Comparison of ENCODE assay signal across 8 mouse cellular contexts in the genomic region with DNA sequence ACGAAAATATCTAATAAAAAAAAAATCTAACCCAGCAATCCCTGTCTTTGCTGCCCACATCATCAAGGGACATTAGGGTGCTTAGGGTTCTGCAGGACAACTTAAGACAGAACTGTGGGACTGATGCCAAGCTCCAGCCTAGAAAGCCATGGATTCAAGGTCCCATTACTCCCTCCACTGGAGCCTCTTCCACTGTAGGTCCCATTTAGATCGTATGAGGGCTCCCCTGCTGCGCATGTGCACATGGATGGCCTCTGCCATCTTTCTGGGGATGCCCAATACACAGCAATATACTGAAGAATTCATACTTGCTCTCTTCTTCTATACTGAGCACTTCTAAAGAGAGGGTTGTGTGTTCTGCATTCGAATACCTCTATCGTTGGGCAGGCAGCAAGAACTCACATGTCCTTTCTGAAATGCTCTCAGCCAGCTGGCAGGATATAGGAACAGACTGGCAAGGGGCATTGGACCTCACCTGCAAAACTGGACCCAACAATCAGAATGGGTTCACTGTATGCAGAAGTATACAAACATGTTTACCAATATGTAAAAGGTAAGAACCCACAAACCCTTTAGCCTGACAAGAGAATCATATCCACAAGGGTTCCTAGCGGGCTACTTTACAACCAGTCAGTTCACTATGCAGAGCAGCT. TPM values are rescaled to one million over a fixed set of nuclear protein-coding genes. Genes with fewer than 3 reads are reported as not detected.
DNase-seq lines count a peak whose midpoint lies in the region; ATAC-seq and TF ChIP-seq lines count a peak whose summit lies in the region.

No protein-coding gene starts in this region.

- ATAC-seq in forebrain, embryonic 12.5 days (ENCODE audit: low FRiP score) = no peak
- ATAC-seq in liver, embryonic 13.5 days (ENCODE audit: low read depth) = no peak

- H3K4me1 ChIP-seq in E14TG2a.4 (replicated peaks; ENCODE audit: low read depth, low read length) = peaks cover 41% of the 10 kb centered on the region
- peaks cover 34% of the 10 kb centered on the region for H3K4me1 ChIP-seq in forebrain, embryonic 12.5 days
- H3K4me1 ChIP-seq in liver, embryonic 13.5 days (replicated peaks) = peaks cover 35% of the 10 kb centered on the region

- H3K4me2 ChIP-seq in forebrain, embryonic 12.5 days = peak overlapping the region; percentile 82
- H3K4me2 ChIP-seq in liver, embryonic 13.5 days = peak overlapping the region; percentile 93

- peak overlapping the region; percentile 94 for H3K4me3 ChIP-seq in gastrocnemius, adult 2 months
- peak overlapping the region; percentile 93 for H3K4me3 ChIP-seq in E14TG2a.4 (replicated peaks; ENCODE audit: low read length)
- H3K4me3 ChIP-seq in forebrain, embryonic 12.5 days (replicated peaks) = peak overlapping the region; percentile 93
- H3K4me3 ChIP-seq in liver, embryonic 13.5 days (replicated peaks) = peak overlapping the region; percentile 93

- H3K36me3 ChIP-seq in E14TG2a.4 (ENCODE audit: insufficient read depth, low read length) = peaks cover 24% of the 10 kb centered on the region
- peaks cover 4% of the 10 kb centered on the region; the same call in 1 of the 2 replicates for H3K36me3 ChIP-seq in forebrain, embryonic 12.5 days (replicated peaks)
- no peaks in the 10 kb centered on the region for H3K36me3 ChIP-seq in liver, embryonic 13.5 days

- no peak for DNase-seq in gastrocnemius, adult 2 months
- no peak for DNase-seq in gastrocnemius, adult 18-20 months (ENCODE audit: low spot score)
- no peak for DNase-seq in liver, embryonic 13.5 days
- no peak for DNase-seq in spleen, adult 12 weeks (ENCODE audit: low spot score)
- no peak for DNase-seq in retina, embryonic 14.5 days (ENCODE audit: low spot score)
- DNase-seq in right cerebral cortex, postnatal 25 days = no peak

- H3K27ac ChIP-seq in gastrocnemius, adult 2 months = peak overlapping the region; percentile 93; the same call in 1 of the 2 replicates
- H3K27ac ChIP-seq in forebrain, embryonic 12.5 days = no peak overlapping the region
- H3K27ac ChIP-seq in liver, embryonic 13.5 days = peak overlapping the region; percentile 93; the same call in 1 of the 2 replicates

- H3K27me3 ChIP-seq in E14TG2a.4 (ENCODE audit: insufficient read depth, low read length) = no peaks in the 10 kb centered on the region
- no peaks in the 10 kb centered on the region for H3K27me3 ChIP-seq in forebrain, embryonic 12.5 days
- H3K27me3 ChIP-seq in liver, embryonic 13.5 days = no peaks in the 10 kb centered on the region

- peak overlapping the region; percentile 98 for H3K9ac ChIP-seq in forebrain, embryonic 12.5 days
- peak overlapping the region; percentile 95 for H3K9ac ChIP-seq in liver, embryonic 13.5 days

- no peaks in the 10 kb centered on the region for H3K9me3 ChIP-seq in E14TG2a.4 (ENCODE audit: low read length)
- H3K9me3 ChIP-seq in forebrain, embryonic 12.5 days = no peaks in the 10 kb centered on the region
- H3K9me3 ChIP-seq in liver, embryonic 13.5 days (replicated peaks) = no peaks in the 10 kb centered on the region

- 82% methylated on average over 6 of the region's 6 CpGs for WGBS in forebrain, embryonic 12.5 days
- 80% methylated on average over 6 of the region's 6 CpGs for WGBS in liver, embryonic 13.5 days (ENCODE audit: insufficient replicate concordance)

- intact Hi-C loops in gastrocnemius, adult 2 months (cut with DNase I) = no loop called here

- TF ChIP-seq CTCF in gastrocnemius, adult 2 months (IDR thresholded peaks at IDR 0.05) = no peak
- no peak for TF ChIP-seq CTCF in E14TG2a.4 (conservative IDR thresholded peaks at IDR 0.05; ENCODE audit: low read length)

RNA-seq across cellular contexts. Expression of a gene that starts 1.7 kb away (rescaled TPM):
- under 1 TPM; 0.15 to 0.56 TPM for total RNA-seq in gastrocnemius, adult 2 months (2021)
- under 1 TPM; 0.05 to 0.09 TPM for total RNA-seq in gastrocnemius, adult 18-20 months (2021)
- 0.43 and 0.97 TPM in 2 replicates for polyA plus RNA-seq in forebrain, embryonic 12.5 days (2016; fragmentation: Nextera tagmentation; extraction: Ambion mirVana)
- 0.05 and 0.08 TPM in 2 replicates for polyA plus RNA-seq in liver, embryonic 13.5 days (2015; fragmentation: Nextera tagmentation; extraction: Ambion mirVana)

RNA-seq across cellular contexts. Expression of a gene that starts 4.2 kb away (rescaled TPM):
- total RNA-seq in gastrocnemius, adult 2 months (2021) = under 1 TPM; 0.10 to 0.17 TPM
- under 1 TPM in 1 of 2 experiments, not detected in 1; 0.07 TPM for total RNA-seq in gastrocnemius, adult 18-20 months (2021)
- 0.10 TPM in 1 of 2 replicates, not detected in the other for polyA plus RNA-seq in forebrain, embryonic 12.5 days (2016; fragmentation: Nextera tagmentation; extraction: Ambion mirVana)
- not detected in 2 replicates for polyA plus RNA-seq in liver, embryonic 13.5 days (2015; fragmentation: Nextera tagmentation; extraction: Ambion mirVana)

RNA-seq across cellular contexts. Expression of a gene that starts 8.5 kb away (rescaled TPM):
- 10 to 100 TPM; 22.2 to 26.4 TPM for total RNA-seq in gastrocnemius, adult 2 months (2021)
- 10 to 100 TPM; 20.3 to 21.4 TPM for total RNA-seq in gastrocnemius, adult 18-20 months (2021)
- 97.9 and 106 TPM in 2 replicates for polyA plus RNA-seq in forebrain, embryonic 12.5 days (2016; fragmentation: Nextera tagmentation; extraction: Ambion mirVana)
- polyA plus RNA-seq in liver, embryonic 13.5 days (2015; fragmentation: Nextera tagmentation; extraction: Ambion mirVana) = 18.6 and 20.7 TPM in 2 replicates

RNA-seq across cellular contexts. Expression of a gene that starts 8.6 kb away (rescaled TPM):
- not detected for total RNA-seq in gastrocnemius, adult 2 months (2021)
- not detected for total RNA-seq in gastrocnemius, adult 18-20 months (2021)
- polyA plus RNA-seq in forebrain, embryonic 12.5 days (2016; fragmentation: Nextera tagmentation; extraction: Ambion mirVana) = not detected in 2 replicates
- polyA plus RNA-seq in liver, embryonic 13.5 days (2015; fragmentation: Nextera tagmentation; extraction: Ambion mirVana) = not detected in 2 replicates

RNA-seq across cellular contexts. Expression of a gene that starts 21.3 kb away (rescaled TPM):
- total RNA-seq in gastrocnemius, adult 2 months (2021) = 1 to 10 TPM; 6.1 to 6.4 TPM
- total RNA-seq in gastrocnemius, adult 18-20 months (2021) = 1 to 10 TPM; 5.7 to 6.0 TPM
- polyA plus RNA-seq in forebrain, embryonic 12.5 days (2016; fragmentation: Nextera tagmentation; extraction: Ambion mirVana) = 54.2 and 55.4 TPM in 2 replicates
- 11.7 and 11.8 TPM in 2 replicates for polyA plus RNA-seq in liver, embryonic 13.5 days (2015; fragmentation: Nextera tagmentation; extraction: Ambion mirVana)
